Mouse (Mus musculus): ENCODE results near the gene S1pr4. TPM values are rescaled to one million over a fixed set of nuclear protein-coding genes. Genes with fewer than 3 reads are reported as not detected.

S1pr4 gene
- polyA plus RNA-seq, 1 experiment from 2014 or later = 4.5 TPM

- DNase-seq (ENCODE audit: low spot score) = no peak
- H3K4me1 ChIP-seq (replicated peaks; ENCODE audit: control insufficient read depth, insufficient read depth, low read length) = peaks cover 7% of the 10 kb centered on the region; the same call in 1 of the 2 replicates
- no peak overlapping the region for H3K4me3 ChIP-seq (ENCODE audit: low read depth, low read length)
- peaks cover 25% of the 10 kb centered on the region for H3K36me3 ChIP-seq (ENCODE audit: control insufficient read depth, insufficient read depth, low read length)
- H3K9ac ChIP-seq (ENCODE audit: low read depth, low read length) = no peak overlapping the region
- no peak for ATAC-seq (replicated peaks; ENCODE audit: low FRiP score)
- peaks cover 27% of the 10 kb centered on the region for H3K27me3 ChIP-seq (replicated peaks; ENCODE audit: control insufficient read depth, insufficient read depth, low read length)
- H3K9me3 ChIP-seq (ENCODE audit: control insufficient read depth, low read length) = no peaks in the 10 kb centered on the region
- no peak overlapping the region for H3K27ac ChIP-seq (ENCODE audit: low read depth, low read length)
- no peak overlapping the region for H3K4me2 ChIP-seq
- 64% methylated on average over 6 of the region's 6 CpGs for WGBS
These were observed 15.4 kb downstream of the S1pr4 start for GRCm38 (mm10) chr10:81484441-81485059.

- H3K4me1 ChIP-seq (replicated peaks; ENCODE audit: control insufficient read depth, insufficient read depth, low read length) = peaks cover 7% of the 10 kb centered on the region; the same call in 1 of the 2 replicates
- no peak overlapping the region for H3K9ac ChIP-seq (ENCODE audit: low read depth, low read length)
- 16% methylated on average over 9 of the region's 9 CpGs for WGBS
- H3K4me3 ChIP-seq (ENCODE audit: low read depth, low read length) = no peak overlapping the region
- H3K9me3 ChIP-seq (ENCODE audit: control insufficient read depth, low read length) = no peaks in the 10 kb centered on the region
- H3K27ac ChIP-seq (ENCODE audit: low read depth, low read length) = no peak overlapping the region
- ATAC-seq (replicated peaks; ENCODE audit: low FRiP score) = no peak
- H3K36me3 ChIP-seq (ENCODE audit: control insufficient read depth, insufficient read depth, low read length) = peaks cover 22% of the 10 kb centered on the region
- H3K27me3 ChIP-seq (replicated peaks; ENCODE audit: control insufficient read depth, insufficient read depth, low read length) = peaks cover 30% of the 10 kb centered on the region
- H3K4me2 ChIP-seq = no peak overlapping the region
- DNase-seq (ENCODE audit: low spot score) = no peak
These were observed 15.9 kb downstream of the S1pr4 start for GRCm38 (mm10) chr10:81483983-81484382.

GRCm38 (mm10) chr10:81482533-81482889 lies 17.4 kb downstream of the S1pr4 start, which contains the start of gene Celf5:
TSS of gene Celf5 (minus strand) at chr10:81482709.
- peaks cover 7% of the 10 kb centered on the region; the same call in 1 of the 2 replicates for H3K4me1 ChIP-seq (replicated peaks; ENCODE audit: control insufficient read depth, insufficient read depth, low read length)
- peak within 1 kb of the TSS; percentile 44 for H3K4me3 ChIP-seq (ENCODE audit: low read depth, low read length)
- DNase-seq (ENCODE audit: low spot score) (peak; percentile 68), ATAC-seq (replicated peaks; ENCODE audit: low FRiP score) (peak; percentile 53)
- no peak within 1 kb of the TSS for H3K27ac ChIP-seq (ENCODE audit: low read depth, low read length)
- H3K4me2 ChIP-seq = peak within 1 kb of the TSS; percentile 80
- H3K9ac ChIP-seq (ENCODE audit: low read depth, low read length) = peak within 1 kb of the TSS; percentile 43
- peaks cover 41% of the 10 kb centered on the region for H3K27me3 ChIP-seq (replicated peaks; ENCODE audit: control insufficient read depth, insufficient read depth, low read length)
- no peaks in the 10 kb centered on the region for H3K9me3 ChIP-seq (ENCODE audit: control insufficient read depth, low read length)
- WGBS = under 1% methylated on average over 36 of the region's 36 CpGs
- peaks cover 9% of the 10 kb centered on the region; the same call in 1 of the 2 replicates for H3K36me3 ChIP-seq (ENCODE audit: control insufficient read depth, insufficient read depth, low read length)

GRCm38 (mm10) chr10:81481605-81482532 lies 18.1 kb downstream of the S1pr4 start:
- Histone ChIP-seq H3K4me3 (ENCODE audit: low read depth, low read length) (peak overlapping the region; percentile 44), H3K27ac (ENCODE audit: low read depth, low read length) (no peak overlapping the region), H3K36me3 (ENCODE audit: control insufficient read depth, insufficient read depth, low read length) (0 out of 2 replicates have a peak, but pooled peaks cover 4% of the 10 kb centered on the region), H3K4me2 (peak overlapping the region; percentile 80), H3K9ac (ENCODE audit: low read depth, low read length) (peak overlapping the region; percentile 43), H3K27me3 (replicated peaks; ENCODE audit: control insufficient read depth, insufficient read depth, low read length) (peaks cover 47% of the 10 kb centered on the region), H3K9me3 (ENCODE audit: control insufficient read depth, low read length) (no peaks in the 10 kb centered on the region), H3K4me1 (replicated peaks; ENCODE audit: control insufficient read depth, insufficient read depth, low read length) (peaks cover 7% of the 10 kb centered on the region; the same call in 1 of the 2 replicates)
- DNase-seq (ENCODE audit: low spot score) = no peak
- WGBS = 4% methylated on average over 35 of the region's 35 CpGs
- no peak for ATAC-seq (replicated peaks; ENCODE audit: low FRiP score)

- Histone ChIP-seq H3K9me3 (ENCODE audit: control insufficient read depth, low read length) (no peaks in the 10 kb centered on the region), H3K36me3 (ENCODE audit: control insufficient read depth, insufficient read depth, low read length) (no peaks in the 10 kb centered on the region), H3K9ac (ENCODE audit: low read depth, low read length) (no peak overlapping the region), H3K4me3 (ENCODE audit: low read depth, low read length) (no peak overlapping the region), H3K27me3 (replicated peaks; ENCODE audit: control insufficient read depth, insufficient read depth, low read length) (peaks cover 87% of the 10 kb centered on the region), H3K4me2 (no peak overlapping the region), H3K27ac (ENCODE audit: low read depth, low read length) (no peak overlapping the region), H3K4me1 (replicated peaks; ENCODE audit: control insufficient read depth, insufficient read depth, low read length) (no peaks in the 10 kb centered on the region)
- ATAC-seq (replicated peaks; ENCODE audit: low FRiP score) = no peak
- 71% methylated on average over 10 of the region's 10 CpGs for WGBS
- no peak for DNase-seq (ENCODE audit: low spot score)
These were observed 25.5 kb downstream of the S1pr4 start for GRCm38 (mm10) chr10:81474461-81474860.

GRCm38 (mm10) chr10:81473003-81473451 lies 26.9 kb downstream of the S1pr4 start:
- WGBS = 4% methylated on average over 22 of the region's 22 CpGs
- no peaks in the 10 kb centered on the region for H3K4me1 ChIP-seq (replicated peaks; ENCODE audit: control insufficient read depth, insufficient read depth, low read length)
- DNase-seq (ENCODE audit: low spot score) (no peak), ATAC-seq (replicated peaks; ENCODE audit: low FRiP score) (no peak)
- no peaks in the 10 kb centered on the region for H3K36me3 ChIP-seq (ENCODE audit: control insufficient read depth, insufficient read depth, low read length)
- no peak overlapping the region for H3K4me3 ChIP-seq (ENCODE audit: low read depth, low read length)
- no peaks in the 10 kb centered on the region for H3K9me3 ChIP-seq (ENCODE audit: control insufficient read depth, low read length)
- no peak overlapping the region for H3K27ac ChIP-seq (ENCODE audit: low read depth, low read length)
- peaks cover 82% of the 10 kb centered on the region for H3K27me3 ChIP-seq (replicated peaks; ENCODE audit: control insufficient read depth, insufficient read depth, low read length)
- H3K4me2 ChIP-seq = no peak overlapping the region
- no peak overlapping the region for H3K9ac ChIP-seq (ENCODE audit: low read depth, low read length)

GRCm38 (mm10) chr10:81472403-81473002 lies 27.4 kb downstream of the S1pr4 start:
- no peak overlapping the region for H3K9ac ChIP-seq (ENCODE audit: low read depth, low read length)
- 10% methylated on average over 14 of the region's 18 CpGs for WGBS
- ATAC-seq (replicated peaks; ENCODE audit: low FRiP score) = no peak

GRCm38 (mm10) chr10:81470454-81470853 lies 29.5 kb downstream of the S1pr4 start:
- H3K36me3 ChIP-seq (ENCODE audit: control insufficient read depth, insufficient read depth, low read length) = no peaks in the 10 kb centered on the region
- WGBS = 35% methylated on average over 18 of the region's 18 CpGs
- no peak overlapping the region for H3K9ac ChIP-seq (ENCODE audit: low read depth, low read length)
- H3K9me3 ChIP-seq (ENCODE audit: control insufficient read depth, low read length) = no peaks in the 10 kb centered on the region
- no peak overlapping the region for H3K4me3 ChIP-seq (ENCODE audit: low read depth, low read length)
- no peak overlapping the region for H3K27ac ChIP-seq (ENCODE audit: low read depth, low read length)
- H3K4me1 ChIP-seq (replicated peaks; ENCODE audit: control insufficient read depth, insufficient read depth, low read length) = no peaks in the 10 kb centered on the region
- peaks cover 88% of the 10 kb centered on the region for H3K27me3 ChIP-seq (replicated peaks; ENCODE audit: control insufficient read depth, insufficient read depth, low read length)
- H3K4me2 ChIP-seq = no peak overlapping the region
- ATAC-seq (replicated peaks; ENCODE audit: low FRiP score) (no peak), DNase-seq (ENCODE audit: low spot score) (no peak)

More at GRCm38 (mm10) chr10:81472403-81473002, 27.4 kb downstream of the S1pr4 start:
- Histone ChIP-seq H3K27ac (ENCODE audit: low read depth, low read length) (no peak overlapping the region), H3K4me2 (no peak overlapping the region), H3K4me1 (replicated peaks; ENCODE audit: control insufficient read depth, insufficient read depth, low read length) (no peaks in the 10 kb centered on the region), H3K4me3 (ENCODE audit: low read depth, low read length) (no peak overlapping the region), H3K27me3 (replicated peaks; ENCODE audit: control insufficient read depth, insufficient read depth, low read length) (peaks cover 83% of the 10 kb centered on the region), H3K9me3 (ENCODE audit: control insufficient read depth, low read length) (no peaks in the 10 kb centered on the region), H3K36me3 (ENCODE audit: control insufficient read depth, insufficient read depth, low read length) (no peaks in the 10 kb centered on the region)
- no peak for DNase-seq (ENCODE audit: low spot score)

Data from liver, embryonic 11.5 days (tissue).